Comparison of ENCODE assay signal across 17 mouse cellular contexts in genomic region chr10:8461372-8461771, GRCm38 (mm10).
"Had no signal": no experiment of that assay in that cellular context is flagged by ENCODE, and none has a peak within 500 bp of the region (broad histone marks: within the 10 kb centered on the region; RNA-seq: fewer than 3 reads in every experiment).

No protein-coding gene starts in this region.

- H3K4me1 ChIP-seq: liver, embryonic 12.5 days; liver, embryonic 15.5 days; megakaryocyte, embryonic 14.5 days; midbrain, embryonic 10.5 days; midbrain, embryonic 13.5 days had no signal

- H3K36me3 ChIP-seq: liver, embryonic 12.5 days; liver, embryonic 15.5 days; lung, embryonic 15.5 days; midbrain, embryonic 10.5 days; midbrain, embryonic 13.5 days had no signal

- H3K9ac ChIP-seq: liver, embryonic 12.5 days; liver, embryonic 15.5 days; lung, embryonic 15.5 days; midbrain, embryonic 13.5 days had no signal

- ATAC-seq: intestine, embryonic 16.5 days; liver, embryonic 12.5 days; midbrain, embryonic 13.5 days had no signal

- H3K4me2 ChIP-seq: liver, embryonic 12.5 days; liver, embryonic 15.5 days; lung, embryonic 15.5 days; midbrain, embryonic 13.5 days had no signal

- H3K27ac ChIP-seq: layer of hippocampus, adult 2 months; liver, embryonic 12.5 days; liver, embryonic 15.5 days; lung, embryonic 15.5 days; midbrain, embryonic 10.5 days; midbrain, embryonic 13.5 days had no signal

- H3K27me3 ChIP-seq: liver, embryonic 12.5 days; liver, embryonic 15.5 days; lung, embryonic 15.5 days; megakaryocyte, embryonic 14.5 days; midbrain, embryonic 13.5 days had no signal

- H3K4me3 ChIP-seq: layer of hippocampus, adult 2 months; liver, embryonic 12.5 days; liver, embryonic 15.5 days; lung, embryonic 15.5 days; megakaryocyte, embryonic 14.5 days; midbrain, embryonic 10.5 days; midbrain, embryonic 13.5 days had no signal

- H3K9me3 ChIP-seq: liver, embryonic 15.5 days; lung, embryonic 15.5 days; midbrain, embryonic 10.5 days; midbrain, embryonic 13.5 days had no signal

- DNase-seq: kidney, postnatal 25 days; layer of hippocampus, adult 9-11 months; liver; lung, adult 18-20 months; lung, postnatal 10 days; lung, postnatal 36 days; retina, postnatal 1 day; thymus, adult 18-20 months; thymus, postnatal 36 days had no signal
